Mouse (Mus musculus): ENCODE data around the gene Rangrf. TPM values are rescaled to one million over a fixed set of nuclear protein-coding genes. Genes with fewer than 3 reads are reported as not detected.
"Not testable (repeated sequence)": the region's sequence is repeated elsewhere in the genome, so short reads cannot be mapped to it uniquely, and the experiment has no call there.

Gene Rangrf
- total and polyA plus RNA-seq, 3 experiments = 159 to 207 TPM; not detected in 1

GRCm38 (mm10) chr11:69008182-69009121 is 33.5 kb upstream of the Rangrf start, which contains the start of gene Pfas (continued):
- no peak for TF ChIP-seq ZC3H11A (IDR thresholded peaks at IDR 0.05; ENCODE audit: low read depth, low read length)
- peak; percentile 63 for TF ChIP-seq TCF12 (IDR thresholded peaks at IDR 0.05; ENCODE audit: low read depth, low read length)
- TF ChIP-seq MYB (IDR thresholded peaks at IDR 0.05; ENCODE audit: low read depth, low read length) = no peak
- TF ChIP-seq CTCF (IDR thresholded peaks at IDR 0.05 in 2 of 3, conservative IDR thresholded peaks at IDR 0.05 in 1 of 3; ENCODE audit: control insufficient read depth in 1 of 3, insufficient read depth in 1 of 3, low read depth in 2 of 3, low read length in 3 of 3, poor library complexity in 1 of 3, severe bottlenecking in 1 of 3) = peak in 2 of 3 experiments; percentile 8 to 35; a peak in 3 of 6 replicates
- peak; percentile 78 for TF ChIP-seq ZNF384 (IDR thresholded peaks at IDR 0.05; ENCODE audit: low read depth, low read length)
- no peak for TF ChIP-seq POLR2AphosphoS5 (IDR thresholded peaks at IDR 0.05; ENCODE audit: borderline replicate concordance, low read depth, low read length)
- peak; percentile 37; the same call in 1 of the 2 replicates for TF ChIP-seq NRF1 (IDR thresholded peaks at IDR 0.05; ENCODE audit: insufficient read depth, low read depth, low read length, poor library complexity, severe bottlenecking)
- TF ChIP-seq NELFE (IDR thresholded peaks at IDR 0.05; ENCODE audit: low read depth, low read length) = peak; percentile 95
- TF ChIP-seq RCOR1 (IDR thresholded peaks at IDR 0.05; ENCODE audit: low read depth, low read length) = 0 out of 2 replicates have a peak, but pooled peaks have one; percentile 39
- peak; percentile 58; the same call in 1 of the 2 replicates for TF ChIP-seq ETS1 (IDR thresholded peaks at IDR 0.05; ENCODE audit: low read depth, low read length)
- TF ChIP-seq ZMIZ1 (IDR thresholded peaks at IDR 0.05; ENCODE audit: low read depth, low read length) = peak; percentile 75; the same call in 1 of the 2 replicates
- peak; percentile 95; the same call in 1 of the 2 replicates for TF ChIP-seq MYC (IDR thresholded peaks at IDR 0.05; ENCODE audit: low read depth, low read length)

GRCm38 (mm10) chr11:69006575-69006974 is 31.6 kb upstream of the Rangrf start:
- H3K4me1 ChIP-seq (ENCODE audit: control insufficient read depth in 1 of 2, insufficient read depth in 2 of 2, low read length in 2 of 2); H3K4me3 ChIP-seq (ENCODE audit: control insufficient read depth in 1 of 2, insufficient read depth in 1 of 2, low read depth in 2 of 2, low read length in 2 of 2); DNase-seq (ENCODE audit: low read depth, low spot score); H3K9me3 ChIP-seq (replicated peaks; ENCODE audit: insufficient read depth, low read length); H3K27ac ChIP-seq (ENCODE audit: control insufficient read depth, low read depth, low read length); H3K9ac ChIP-seq (ENCODE audit: control insufficient read depth, low read depth, low read length, poor library complexity, severe bottlenecking); H3K27me3 ChIP-seq (ENCODE audit: control insufficient read depth in 1 of 2, insufficient read depth in 2 of 2, low read length in 2 of 2): not testable (repeated sequence)
- peak; percentile 96 for TF ChIP-seq TBP (IDR thresholded peaks at IDR 0.05; ENCODE audit: low read depth, low read length)
- peak in 1 of 2 experiments; percentile 45; a peak in 2 of 4 replicates for TF ChIP-seq POLR2A (IDR thresholded peaks at IDR 0.05; ENCODE audit: control insufficient read depth in 1 of 2, insufficient read depth in 1 of 2, low read depth in 1 of 2, low read length in 2 of 2, poor library complexity in 1 of 2)
- H3K36me3 ChIP-seq (ENCODE audit: control insufficient read depth in 1 of 2, insufficient read depth in 2 of 2, low read length in 2 of 2) = peaks cover 11 to 18% of the 10 kb centered on the region in 2 experiments
- peaks cover 40% of the 10 kb centered on the region for H3K79me2 ChIP-seq (ENCODE audit: control insufficient read depth, insufficient read depth, low read length, poor library complexity)

- peaks cover 0 to 10% of the 10 kb centered on the region in 2 experiments; a peak in 3 of 4 replicates for H3K4me1 ChIP-seq (ENCODE audit: control insufficient read depth in 1 of 2, insufficient read depth in 2 of 2, low read length in 2 of 2)
- H3K27ac ChIP-seq (ENCODE audit: control insufficient read depth, low read depth, low read length) = no peak overlapping the region
- no peak overlapping the region for H3K4me3 ChIP-seq (ENCODE audit: control insufficient read depth in 1 of 2, insufficient read depth in 1 of 2, low read depth in 2 of 2, low read length in 2 of 2)
- no peak overlapping the region for H3K9ac ChIP-seq (ENCODE audit: control insufficient read depth, low read depth, low read length, poor library complexity, severe bottlenecking)
- H3K27me3 ChIP-seq (ENCODE audit: control insufficient read depth in 1 of 2, insufficient read depth in 2 of 2, low read length in 2 of 2) = no peaks in the 10 kb centered on the region
- peak; percentile 51 for DNase-seq (ENCODE audit: low read depth, low spot score)
- no peaks in the 10 kb centered on the region for H3K9me3 ChIP-seq (replicated peaks; ENCODE audit: insufficient read depth, low read length)
- H3K79me2 ChIP-seq (ENCODE audit: control insufficient read depth, insufficient read depth, low read length, poor library complexity) = peaks cover 41% of the 10 kb centered on the region
- TF ChIP-seq SIN3A (IDR thresholded peaks at IDR 0.05; ENCODE audit: low read length) (no peak), EP300 (IDR thresholded peaks at IDR 0.05; ENCODE audit: low read depth in 1 of 2, low read length in 2 of 2) (0 out of 4 replicates have a peak, but pooled peaks of 1 of the 2 experiments have one; percentile 26), ETS1 (IDR thresholded peaks at IDR 0.05; ENCODE audit: low read depth, low read length) (no peak), POLR2AphosphoS2 (IDR thresholded peaks at IDR 0.05; ENCODE audit: low read length) (no peak), MXI1 (IDR thresholded peaks at IDR 0.05; ENCODE audit: low read depth, low read length) (no peak), ZC3H11A (IDR thresholded peaks at IDR 0.05; ENCODE audit: low read depth, low read length) (no peak), SMC3 (IDR thresholded peaks at IDR 0.05; ENCODE audit: low read depth, low read length) (no peak), TCF12 (IDR thresholded peaks at IDR 0.05; ENCODE audit: low read depth, low read length) (no peak)
- peaks cover 17 to 18% of the 10 kb centered on the region in 2 experiments for H3K36me3 ChIP-seq (ENCODE audit: control insufficient read depth in 1 of 2, insufficient read depth in 2 of 2, low read length in 2 of 2)
These were observed 30.2 kb upstream of the Rangrf start for GRCm38 (mm10) chr11:69005193-69005592.
